Mouse (Mus musculus) intestine, embryonic 14.5 days (tissue): ENCODE measurements at regions not wholly inside any gene's neighbourhood (a gene's known extent, or its start where the extent isn't known, plus 50 kb on each side); places are given as distances from the start of the nearest gene placed in this dataset.

Experiments used
- ATAC-seq: fragments of 200-750 bp; cut with Nextera tagmentation; replicated peaks from 2 replicates; pipeline ENCODE4 v1.8.0; 2017; ENCODE audit warnings: low read depth, moderate number of reproducible peaks, moderate TSS enrichment, moderate library complexity; ENCODE audit not compliant: low FRiP score, low TSS enrichment
- DNase-seq: peaks from one replicate; pipeline ENCODE4 v3.0.0-alpha.2; 2018; ENCODE audit warnings: low spot score
- H3K27ac ChIP-seq: fragments of 300-500 bp; sonication (generic); 2 replicates; pipeline ENCODE4 v1.5.1; 2014; ENCODE audit warnings: low read depth, mild to moderate bottlenecking, control low read depth
- H3K27me3 ChIP-seq: fragments of 300-500 bp; sonication (generic); replicated peaks from 2 replicates; pipeline ENCODE4 v1.6.1; 2014; ENCODE audit warnings: low read length, control low read depth; ENCODE audit not compliant: control insufficient read depth, insufficient read depth
- H3K36me3 ChIP-seq: fragments of 300-500 bp; sonication (generic); 2 replicates; pipeline ENCODE4 v1.6.1; 2014; ENCODE audit warnings: low read length, control low read depth; ENCODE audit not compliant: control insufficient read depth, insufficient read depth
- H3K4me1 ChIP-seq: fragments of 300-500 bp; sonication (generic); replicated peaks from 2 replicates; pipeline ENCODE4 v1.6.1; 2014; ENCODE audit warnings: low read length, control low read depth, mixed read lengths; ENCODE audit not compliant: control insufficient read depth, insufficient read depth
- H3K4me2 ChIP-seq: fragments of 300-500 bp; sonication (generic); 2 replicates; pipeline ENCODE4 v1.6.1; 2014; ENCODE audit warnings: low read length
- H3K4me3 ChIP-seq: fragments of 300-500 bp; sonication (generic); 2 replicates; pipeline ENCODE4 v1.5.1; 2014; ENCODE audit warnings: low read depth, low read length, control low read depth, mixed read lengths
- H3K9ac ChIP-seq: fragments of 300-500 bp; sonication (generic); 2 replicates; pipeline ENCODE4 v1.6.1; 2014; ENCODE audit warnings: mild to moderate bottlenecking, low read length
- H3K9me3 ChIP-seq: fragments of 300-500 bp; sonication (generic); 2 replicates; pipeline ENCODE4 v1.6.1; 2016; ENCODE audit warnings: low read length, control low read depth; ENCODE audit not compliant: control insufficient read depth
- WGBS: fragments of 180-500 bp; shearing (Covaris S2); extraction: QIAGEN DNeasy Blood & Tissue Kit; methylation state at CpG from one replicate; pipeline ENCODE4 v1.1.7; 2014; 5-methylcytosine and 5-hydroxymethylcytosine counted together

- H3K27ac ChIP-seq, result no peak overlapping the region
- H3K4me1 ChIP-seq, result no peaks in the 10 kb centered on the region
- no peak for ATAC-seq
These were observed 501.7 kb downstream of the Basp1 start for GRCm38 (mm10) chr15:24911866-24912265.

GRCm38 (mm10) chr15:24911466-24911865 is 502.1 kb downstream of the Basp1 start:
- Histone ChIP-seq H3K27me3 (no peaks in the 10 kb centered on the region), H3K4me1 (no peaks in the 10 kb centered on the region), H3K36me3 (no peaks in the 10 kb centered on the region), H3K4me2 (no peak overlapping the region), H3K9ac (no peak overlapping the region), H3K4me3 (no peak overlapping the region), H3K27ac (no peak overlapping the region), H3K9me3 (no peaks in the 10 kb centered on the region)
- ATAC-seq, result no peak
- no peak for DNase-seq
- WGBS, result 86% methylated on average over 1 of the region's 1 CpGs

More at GRCm38 (mm10) chr15:24911866-24912265, 501.7 kb downstream of the Basp1 start:
- Histone ChIP-seq H3K9ac (no peak overlapping the region), H3K4me2 (no peak overlapping the region), H3K36me3 (no peaks in the 10 kb centered on the region), H3K9me3 (no peaks in the 10 kb centered on the region), H3K4me3 (no peak overlapping the region), H3K27me3 (no peaks in the 10 kb centered on the region)
- 80% methylated on average over 1 of the region's 1 CpGs for WGBS
- no peak for DNase-seq

- DNase-seq, result no peak
- WGBS, result 54% methylated on average over 4 of the region's 4 CpGs
These were observed 506.6 kb downstream of the Basp1 start for GRCm38 (mm10) chr15:24906957-24907356.

GRCm38 (mm10) chr15:24878846-24879245 is 534.7 kb downstream of the Basp1 start:
- ATAC-seq (no peak), DNase-seq (no peak)
- Histone ChIP-seq H3K4me1 (no peaks in the 10 kb centered on the region; the same call in 1 of the 2 replicates), H3K27me3 (no peaks in the 10 kb centered on the region), H3K9ac (no peak overlapping the region), H3K4me2 (no peak overlapping the region), H3K4me3 (no peak overlapping the region), H3K36me3 (no peaks in the 10 kb centered on the region), H3K27ac (no peak overlapping the region), H3K9me3 (no peaks in the 10 kb centered on the region)
- 78% methylated on average over 1 of the region's 1 CpGs for WGBS

More at GRCm38 (mm10) chr15:24906957-24907356, 506.6 kb downstream of the Basp1 start:
- no peaks in the 10 kb centered on the region for H3K36me3 ChIP-seq
- ATAC-seq, result no peak
- H3K27me3 ChIP-seq, result no peaks in the 10 kb centered on the region
- H3K9me3 ChIP-seq, result no peaks in the 10 kb centered on the region
- H3K9ac ChIP-seq, result no peak overlapping the region
- no peaks in the 10 kb centered on the region for H3K4me1 ChIP-seq
- H3K27ac ChIP-seq, result no peak overlapping the region
- no peak overlapping the region for H3K4me3 ChIP-seq
- H3K4me2 ChIP-seq, result no peak overlapping the region

- H3K4me1 ChIP-seq, result no peaks in the 10 kb centered on the region; the same call in 1 of the 2 replicates
- H3K9ac ChIP-seq, result no peak overlapping the region
These were observed 535.6 kb downstream of the Basp1 start for GRCm38 (mm10) chr15:24877711-24878598.

GRCm38 (mm10) chr15:24876157-24876731 is 537.3 kb downstream of the Basp1 start:
- ATAC-seq, result no peak
- WGBS, result 83% methylated on average over 5 of the region's 5 CpGs
- no peak overlapping the region for H3K4me3 ChIP-seq

More at GRCm38 (mm10) chr15:24877711-24878598, 535.6 kb downstream of the Basp1 start:
- WGBS, result 52% methylated on average over 6 of the region's 6 CpGs
- DNase-seq (no peak), ATAC-seq (no peak)
- Histone ChIP-seq H3K9me3 (no peaks in the 10 kb centered on the region), H3K4me3 (no peak overlapping the region), H3K36me3 (no peaks in the 10 kb centered on the region), H3K4me2 (no peak overlapping the region), H3K27me3 (no peaks in the 10 kb centered on the region), H3K27ac (no peak overlapping the region; the same call in 1 of the 2 replicates)

GRCm38 (mm10) chr15:24840271-24840670 is 573.3 kb downstream of the Basp1 start:
- DNase-seq, result no peak

More at GRCm38 (mm10) chr15:24876157-24876731, 537.3 kb downstream of the Basp1 start:
- H3K9ac ChIP-seq, result no peak overlapping the region
- H3K36me3 ChIP-seq, result no peaks in the 10 kb centered on the region
- H3K27ac ChIP-seq, result no peak overlapping the region
- H3K4me1 ChIP-seq, result no peaks in the 10 kb centered on the region; the same call in 1 of the 2 replicates
- no peak overlapping the region for H3K4me2 ChIP-seq
- no peak for DNase-seq
- no peaks in the 10 kb centered on the region for H3K27me3 ChIP-seq
- no peaks in the 10 kb centered on the region for H3K9me3 ChIP-seq

GRCm38 (mm10) chr15:24838390-24838789 is 575.2 kb downstream of the Basp1 start:
- ATAC-seq (no peak), DNase-seq (no peak)
- WGBS, result 85% methylated on average over 7 of the region's 7 CpGs
- H3K36me3 ChIP-seq, result no peaks in the 10 kb centered on the region
- H3K4me3 ChIP-seq, result no peak overlapping the region
- no peaks in the 10 kb centered on the region for H3K4me1 ChIP-seq
- no peaks in the 10 kb centered on the region for H3K9me3 ChIP-seq
- no peak overlapping the region for H3K27ac ChIP-seq
- H3K27me3 ChIP-seq, result no peaks in the 10 kb centered on the region
- H3K4me2 ChIP-seq, result no peak overlapping the region
- H3K9ac ChIP-seq, result no peak overlapping the region

More at GRCm38 (mm10) chr15:24840271-24840670, 573.3 kb downstream of the Basp1 start:
- Histone ChIP-seq H3K27ac (no peak overlapping the region), H3K4me2 (no peak overlapping the region), H3K27me3 (no peaks in the 10 kb centered on the region), H3K4me3 (no peak overlapping the region), H3K36me3 (no peaks in the 10 kb centered on the region), H3K4me1 (no peaks in the 10 kb centered on the region), H3K9ac (no peak overlapping the region), H3K9me3 (no peaks in the 10 kb centered on the region)
- ATAC-seq, result no peak
- WGBS, result 20% methylated on average over 2 of the region's 2 CpGs
